Mouse (Mus musculus) forebrain, embryonic 11.5 days (tissue): ENCODE data around the gene Chat. TPM values are rescaled to one million over a fixed set of nuclear protein-coding genes. Genes with fewer than 3 reads are reported as not detected.

Experiments
- ATAC-seq: fragments of 200-750 bp; cut with Nextera tagmentation; replicated peaks from 2 replicates; pipeline ENCODE4 v1.8.0; 2017; ENCODE audit warnings: moderate TSS enrichment; ENCODE audit not compliant: low FRiP score
- DNase-seq: peaks from one replicate; pipeline ENCODE4 v3.0.0-alpha.2; 2017; ENCODE audit warnings: low spot score
- H3K27ac ChIP-seq: fragments of 300-500 bp; sonication (generic); 2 replicates; pipeline ENCODE4 v1.5.1; 2014; ENCODE audit warnings: low read depth, low read length
- H3K27me3 ChIP-seq: fragments of 300-500 bp; sonication (generic); 2 replicates; pipeline ENCODE4 v1.6.1; 2014; ENCODE audit warnings: mild to moderate bottlenecking, low read length, mixed read lengths; ENCODE audit not compliant: control insufficient read depth, insufficient read depth
- H3K36me3 ChIP-seq: fragments of 300-500 bp; sonication (generic); 2 replicates; pipeline ENCODE4 v1.6.1; 2014; ENCODE audit warnings: mild to moderate bottlenecking, low read length, moderate library complexity, mixed read lengths; ENCODE audit not compliant: control insufficient read depth, insufficient read depth
- H3K4me1 ChIP-seq: fragments of 300-500 bp; sonication (generic); replicated peaks from 2 replicates; pipeline ENCODE4 v1.6.1; 2014; ENCODE audit warnings: low read length, mixed read lengths; ENCODE audit not compliant: control insufficient read depth, insufficient read depth
- H3K4me2 ChIP-seq: fragments of 300-500 bp; sonication (generic); 2 replicates; pipeline ENCODE4 v1.6.1; 2014; ENCODE audit warnings: low read depth, mild to moderate bottlenecking, low read length, moderate library complexity, mixed read lengths; ENCODE audit not compliant: severe bottlenecking
- H3K4me3 ChIP-seq: fragments of 300-500 bp; sonication (generic); 2 replicates; pipeline ENCODE4 v1.5.1; 2014; ENCODE audit warnings: low read depth, low read length
- H3K9ac ChIP-seq: fragments of 300-500 bp; sonication (generic); 2 replicates; pipeline ENCODE4 v1.6.1; 2014; ENCODE audit warnings: low read length
- H3K9me3 ChIP-seq: fragments of 300-500 bp; sonication (generic); 2 replicates; pipeline ENCODE4 v1.6.1; 2016; ENCODE audit warnings: low read length, mixed read lengths; ENCODE audit not compliant: control insufficient read depth
- WGBS: fragments of 180-500 bp; shearing (Covaris S2); extraction: QIAGEN DNeasy Blood & Tissue Kit; methylation state at CpG from one replicate; pipeline ENCODE4 v1.1.7; 2014; 5-methylcytosine and 5-hydroxymethylcytosine counted together
- polyA plus RNA-seq: library from polyadenylated mRNA; unstranded; fragments of >200 nt; fragmentation: Nextera tagmentation; extraction: Ambion mirVana; gene quantifications from 2 replicates; pipeline ENCODE4 v1.2.1, GENCODE M21; 2014

The Chat gene
- polyA plus RNA-seq, 1 experiment from 2014 or later = not detected

DNA sequence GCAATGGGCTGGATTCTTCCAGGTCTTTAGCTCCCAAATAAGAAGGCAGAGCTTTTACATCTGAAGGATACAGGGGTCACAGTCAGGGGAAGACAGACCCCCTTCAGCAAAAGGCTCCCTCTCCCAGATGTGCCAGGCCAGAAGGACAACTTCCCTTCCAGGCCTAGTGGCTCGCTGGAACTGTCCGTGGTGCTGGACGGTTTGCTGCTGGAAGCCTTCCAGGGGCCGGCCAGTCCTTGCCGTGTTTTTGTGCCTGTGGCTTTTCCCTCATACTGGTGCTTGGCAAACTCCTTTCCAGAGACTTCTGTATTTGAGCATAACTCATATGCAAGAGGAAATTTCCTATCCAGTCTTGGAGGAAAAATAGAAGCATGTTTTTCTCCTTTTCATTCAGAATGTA, 1.8 kb upstream of the Chat start:
- WGBS = 10% methylated on average over 5 of the region's 5 CpGs
- no peak overlapping the region for H3K27ac ChIP-seq
- H3K4me3 ChIP-seq = no peak overlapping the region
- no peak overlapping the region for H3K9ac ChIP-seq
- peaks cover 12% of the 10 kb centered on the region for H3K4me1 ChIP-seq
- H3K9me3 ChIP-seq = no peaks in the 10 kb centered on the region
- peaks cover 46% of the 10 kb centered on the region for H3K27me3 ChIP-seq
- no peak overlapping the region for H3K4me2 ChIP-seq
- DNase-seq (peak; percentile 75), ATAC-seq (no peak)
- no peaks in the 10 kb centered on the region for H3K36me3 ChIP-seq

DNA sequence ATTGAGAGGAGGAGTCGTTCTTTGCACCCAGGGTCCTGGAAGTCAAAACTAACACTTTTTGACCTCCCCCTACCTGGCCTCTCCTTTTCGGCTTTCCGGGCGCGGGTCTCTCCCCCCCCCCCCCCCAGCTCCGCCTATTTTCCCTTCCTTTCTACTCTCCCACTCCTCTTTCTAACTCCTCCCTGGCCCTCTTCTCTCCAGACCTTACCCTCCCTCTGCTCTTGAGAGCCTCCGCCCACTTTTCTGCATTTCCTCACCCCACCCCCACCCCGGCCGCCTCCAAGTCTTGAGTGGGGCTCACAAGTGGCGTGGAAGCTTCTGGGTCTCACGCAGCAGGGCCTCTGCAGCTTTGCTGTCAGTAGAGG, 301 bp downstream of the Chat start:
- no peak overlapping the region for H3K27ac ChIP-seq
- no peak for ATAC-seq
- H3K4me1 ChIP-seq = peaks cover 12% of the 10 kb centered on the region
- H3K4me2 ChIP-seq = peak overlapping the region; percentile 57; the same call in 1 of the 2 replicates
- H3K4me3 ChIP-seq = peak overlapping the region; percentile 32
- H3K9me3 ChIP-seq = no peaks in the 10 kb centered on the region
- peaks cover 68% of the 10 kb centered on the region for H3K27me3 ChIP-seq
- no peaks in the 10 kb centered on the region for H3K36me3 ChIP-seq
- H3K9ac ChIP-seq = no peak overlapping the region
- 1% methylated on average over 6 of the region's 11 CpGs for WGBS
- no peak for DNase-seq

DNA sequence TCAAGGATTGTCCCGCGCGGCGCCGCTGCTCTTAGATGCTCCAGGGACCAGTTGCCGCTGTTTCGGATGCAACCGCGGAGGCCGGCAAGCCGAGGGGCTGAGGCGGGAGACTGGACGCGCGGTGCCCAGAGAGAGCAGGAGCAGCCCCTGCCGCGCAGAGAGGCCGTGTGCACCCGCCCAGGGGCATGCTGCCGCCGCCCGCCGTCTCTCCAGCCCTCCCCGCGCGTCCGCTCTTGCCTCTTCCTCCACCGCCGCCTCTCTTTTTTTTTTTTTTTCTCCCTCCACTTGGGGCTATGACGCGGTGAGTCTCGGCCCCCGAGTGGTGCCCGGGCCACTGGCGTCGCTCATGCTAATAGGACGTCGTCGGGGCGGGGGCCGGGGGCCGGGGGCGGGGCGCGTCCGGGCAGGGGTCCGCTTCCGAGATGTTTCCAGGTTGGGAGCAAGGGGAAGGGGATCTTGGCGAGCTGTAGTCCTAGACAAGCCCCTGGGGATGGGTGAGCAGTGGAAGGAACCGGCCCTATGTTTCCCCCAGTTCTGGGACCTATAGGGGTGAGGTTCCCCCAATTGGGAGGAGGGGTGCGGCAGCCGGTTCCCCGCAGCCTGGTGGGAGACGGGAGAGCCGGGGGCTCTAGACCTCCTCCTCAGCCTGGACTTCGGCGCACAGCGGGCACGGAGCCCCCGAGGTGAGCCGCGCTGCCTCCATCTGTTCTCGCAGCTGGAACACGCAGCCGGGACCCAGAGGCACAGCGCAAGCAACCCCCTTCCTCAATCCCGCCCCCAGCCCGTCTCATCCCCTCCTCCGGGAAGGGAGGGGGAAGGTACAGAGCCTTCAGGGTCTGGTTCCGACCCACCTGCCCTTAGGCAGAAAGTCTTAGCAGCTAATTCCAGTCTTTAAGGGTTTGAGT, 936 bp downstream of the Chat start, which contains the start of gene Slc18a3:
Slc18a3 (minus strand) TSS at position 250 of the 905 bp plus-strand sequence.
- Histone ChIP-seq H3K9me3 (no peaks in the 10 kb centered on the region), H3K9ac (peak within 1 kb of the TSS; percentile 27; the same call in 1 of the 2 replicates), H3K27ac (no peak within 1 kb of the TSS), H3K4me3 (peak within 1 kb of the TSS; percentile 32), H3K36me3 (no peaks in the 10 kb centered on the region), H3K4me1 (peaks cover 12% of the 10 kb centered on the region), H3K4me2 (peak within 1 kb of the TSS; percentile 57), H3K27me3 (peaks cover 73% of the 10 kb centered on the region)
- ATAC-seq (0 out of 2 replicates have a peak, but pooled peaks have one; percentile 44), DNase-seq (peak; percentile 59)
- WGBS = under 1% methylated on average over 58 of the region's 70 CpGs

DNA sequence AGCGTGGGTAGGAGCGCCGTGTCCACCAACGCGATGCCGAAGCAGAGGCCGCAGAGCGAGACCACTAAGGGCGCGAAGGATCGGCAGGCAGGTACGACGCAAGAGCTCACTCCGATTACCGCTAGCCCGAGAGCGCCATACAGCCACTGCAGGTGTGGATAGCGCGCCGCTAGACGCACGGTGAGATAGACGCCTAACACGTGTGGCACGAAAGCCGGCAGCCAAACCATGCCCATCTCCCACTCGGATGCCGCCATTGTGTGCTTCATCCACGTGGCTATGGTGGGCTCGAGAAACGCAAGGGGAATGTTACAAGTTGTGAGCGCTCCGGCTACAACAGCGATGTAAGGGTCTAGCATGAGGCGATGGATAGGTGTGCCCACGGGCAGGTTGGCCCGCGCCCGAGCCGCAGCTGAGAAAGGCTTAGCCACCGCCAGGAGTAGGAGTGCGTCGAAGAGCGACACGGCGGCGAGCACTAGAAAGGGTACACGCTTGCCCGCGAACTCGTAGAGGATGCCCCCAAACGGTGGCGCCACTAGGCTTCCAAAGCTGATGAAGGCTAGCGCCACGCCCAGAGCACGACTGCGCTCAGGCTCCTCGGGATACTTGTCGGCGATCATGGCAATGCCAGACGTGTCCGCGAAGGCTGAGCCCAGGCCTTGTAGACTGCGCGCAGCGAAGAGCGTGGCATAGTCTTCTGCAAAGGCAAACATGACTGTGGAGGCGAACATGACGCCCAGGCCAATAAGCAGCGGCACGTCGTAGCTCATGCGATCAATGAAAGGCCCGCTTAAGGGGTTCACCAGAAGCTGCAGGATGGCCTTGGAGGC, 2.4 kb downstream of the Chat start:
- Histone ChIP-seq H3K36me3 (no peaks in the 10 kb centered on the region), H3K4me2 (peak overlapping the region; percentile 27), H3K4me1 (peaks cover 12% of the 10 kb centered on the region), H3K4me3 (no peak overlapping the region), H3K9ac (no peak overlapping the region), H3K27ac (no peak overlapping the region), H3K9me3 (no peaks in the 10 kb centered on the region), H3K27me3 (peaks cover 87% of the 10 kb centered on the region)
- 3% methylated on average over 74 of the region's 74 CpGs for WGBS
- DNase-seq = no peak
- ATAC-seq = no peak

DNA sequence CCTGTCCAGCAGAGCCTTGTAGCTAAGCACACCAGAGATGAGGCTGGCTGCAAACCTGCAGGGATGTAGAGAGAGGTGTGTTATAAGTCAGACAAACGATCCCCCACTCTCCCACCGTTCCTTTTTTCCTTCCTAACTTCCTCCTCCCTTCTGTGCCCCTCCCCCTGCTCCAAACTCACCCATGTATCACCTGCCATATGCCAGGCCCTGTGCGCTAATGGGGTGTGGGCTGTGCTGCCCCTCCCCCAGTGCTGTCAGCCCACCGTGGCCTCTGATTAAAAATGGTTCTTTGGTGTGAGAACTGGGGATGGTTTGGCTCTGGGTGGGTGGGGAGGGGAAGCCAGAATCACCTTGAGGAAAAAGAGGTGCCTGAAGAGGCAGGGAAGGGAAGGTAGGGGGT, 13.2 kb downstream of the Chat start:
- Histone ChIP-seq H3K4me1 (no peaks in the 10 kb centered on the region), H3K36me3 (no peaks in the 10 kb centered on the region), H3K27me3 (0 out of 2 replicates have a peak, but pooled peaks cover 2% of the 10 kb centered on the region), H3K27ac (no peak overlapping the region), H3K4me3 (no peak overlapping the region), H3K9me3 (no peaks in the 10 kb centered on the region), H3K4me2 (no peak overlapping the region), H3K9ac (no peak overlapping the region)
- WGBS = 28% methylated on average over 4 of the region's 4 CpGs
- ATAC-seq (no peak), DNase-seq (no peak)

DNA sequence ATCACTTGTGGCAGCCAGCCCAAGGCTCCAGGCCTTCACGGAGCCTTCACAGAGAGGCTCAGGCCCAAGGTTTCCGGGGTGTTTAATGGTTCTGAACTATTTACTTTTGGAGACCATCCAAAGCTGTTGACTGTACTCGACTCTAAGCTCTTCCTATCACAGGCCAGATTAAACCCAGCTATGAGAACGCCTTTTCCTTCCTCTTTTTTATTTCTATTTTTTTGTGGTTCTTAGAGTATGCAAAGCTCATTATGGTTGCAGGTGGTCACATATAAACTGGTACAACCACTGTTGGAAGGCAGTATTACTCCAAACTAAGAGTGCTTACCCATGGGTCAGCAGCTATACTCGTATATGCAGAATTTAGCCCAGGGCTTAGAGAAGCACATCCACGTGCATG, 18.8 kb downstream of the Chat start:
- no peak overlapping the region for H3K27ac ChIP-seq
- no peaks in the 10 kb centered on the region for H3K9me3 ChIP-seq
- no peaks in the 10 kb centered on the region for H3K4me1 ChIP-seq
- DNase-seq (no peak), ATAC-seq (no peak)
- H3K4me3 ChIP-seq = no peak overlapping the region
- WGBS = 87% methylated on average over 6 of the region's 6 CpGs
- H3K9ac ChIP-seq = no peak overlapping the region
- no peaks in the 10 kb centered on the region for H3K36me3 ChIP-seq
- H3K27me3 ChIP-seq = no peaks in the 10 kb centered on the region
- no peak overlapping the region for H3K4me2 ChIP-seq

DNA sequence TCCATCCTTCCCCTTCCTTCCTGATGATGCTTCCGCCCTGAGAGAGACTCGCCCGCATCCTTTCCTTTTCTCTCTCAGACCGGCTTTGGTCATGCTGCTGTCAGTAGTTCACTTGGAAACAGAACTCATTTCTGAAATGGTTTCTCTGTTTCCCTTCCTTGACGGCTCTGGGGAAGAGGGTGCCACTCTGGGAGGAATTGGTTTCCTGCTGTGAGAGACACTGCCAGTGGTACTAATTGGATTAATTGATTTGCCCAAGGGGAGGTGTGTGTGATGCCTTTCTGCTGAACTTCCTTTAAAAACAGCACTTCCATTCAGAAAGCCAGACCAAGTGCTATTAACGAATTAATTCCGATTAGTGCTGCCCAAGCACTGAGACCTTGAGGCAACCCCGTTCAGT, 22.3 kb downstream of the Chat start:
- H3K27me3 ChIP-seq = no peaks in the 10 kb centered on the region
- H3K4me1 ChIP-seq = no peaks in the 10 kb centered on the region
- H3K36me3 ChIP-seq = no peaks in the 10 kb centered on the region
- WGBS = 7% methylated on average over 8 of the region's 8 CpGs
- H3K9me3 ChIP-seq = no peaks in the 10 kb centered on the region
- H3K27ac ChIP-seq = no peak overlapping the region
- ATAC-seq (no peak), DNase-seq (no peak)
- no peak overlapping the region for H3K4me2 ChIP-seq
- H3K9ac ChIP-seq = no peak overlapping the region
- no peak overlapping the region for H3K4me3 ChIP-seq

DNA sequence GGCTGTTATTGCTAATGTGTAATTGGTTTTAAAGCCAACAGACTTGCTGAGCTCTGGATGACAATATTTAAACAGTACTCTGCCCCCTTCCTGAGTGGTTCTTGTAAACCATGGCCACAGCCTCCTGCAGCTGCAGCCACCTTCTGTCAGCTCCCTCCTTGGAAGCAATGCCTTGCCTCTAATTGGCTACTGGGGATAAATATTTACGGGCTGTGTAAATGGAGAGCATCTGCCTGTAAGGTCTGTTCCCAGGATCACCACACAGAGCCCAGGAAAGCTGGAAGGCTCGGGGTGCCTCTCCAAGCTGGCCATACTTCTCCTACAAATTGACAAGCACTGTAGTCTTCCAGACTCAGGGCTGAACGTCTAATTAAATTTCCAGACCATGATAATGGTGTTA, 26.0 kb downstream of the Chat start:
- no peaks in the 10 kb centered on the region for H3K9me3 ChIP-seq
- H3K27me3 ChIP-seq = no peaks in the 10 kb centered on the region
- no peak overlapping the region for H3K4me3 ChIP-seq
- no peak for DNase-seq
- no peak overlapping the region for H3K4me2 ChIP-seq
- H3K27ac ChIP-seq = no peak overlapping the region
- whole genome bisulfite sequencing = 37% methylated on average over 3 of the region's 3 CpGs
- H3K36me3 ChIP-seq = no peaks in the 10 kb centered on the region
- ATAC-seq = no peak
- no peaks in the 10 kb centered on the region for H3K4me1 ChIP-seq
- no peak overlapping the region for H3K9ac ChIP-seq
